Mouse (Mus musculus) MEL (cell line): ENCODE measurements around the gene Asb17. TPM values are rescaled to one million over a fixed set of nuclear protein-coding genes. Genes with fewer than 3 reads are reported as not detected.

Experiments used
- DNase-seq: peaks from one replicate; pipeline ENCODE4 v3.0.0; 2011; ENCODE audit warnings: low read depth, low spot score
- H3K27ac ChIP-seq: 2 replicates; pipeline ENCODE4 v1.5.1; 2012; ENCODE audit warnings: low read depth, mild to moderate bottlenecking, control low read depth, low read length, moderate library complexity; ENCODE audit not compliant: control insufficient read depth
- H3K27me3 ChIP-seq, 2 experiments: fragments of 150-350 bp in 1 of 2; sonication (generic) in 1 of 2; 2 replicates each; pipeline ENCODE4 v1.6.1; 2012; ENCODE audit warnings: low read length in 2 of 2, mild to moderate bottlenecking in 2 of 2, improper control_type of control experiment in 1 of 2, moderate library complexity in 1 of 2; ENCODE audit not compliant: insufficient read depth in 2 of 2, control insufficient read depth in 1 of 2
- H3K36me3 ChIP-seq, 2 experiments: 2 replicates each; pipeline ENCODE4 v1.6.1; 2012 to 2014; ENCODE audit warnings: low read length in 2 of 2, improper control_type of control experiment in 1 of 2, inconsistent platforms in 1 of 2, mild to moderate bottlenecking in 1 of 2; ENCODE audit not compliant: insufficient read depth in 2 of 2, control insufficient read depth in 1 of 2
- H3K4me1 ChIP-seq, 2 experiments: fragments of 150-350 bp in 1 of 2; sonication (generic) in 1 of 2; 2 replicates each; pipeline ENCODE4 v1.6.1; 2012; ENCODE audit warnings: low read length in 2 of 2, improper control_type of control experiment in 1 of 2, mild to moderate bottlenecking in 1 of 2; ENCODE audit not compliant: insufficient read depth in 2 of 2, control insufficient read depth in 1 of 2
- H3K4me3 ChIP-seq, 2 experiments: fragments of 150-350 bp in 1 of 2; sonication (generic) in 1 of 2; 2 replicates each; pipeline ENCODE4 v1.5.1; 2012; ENCODE audit warnings: low read depth in 2 of 2, low read length in 2 of 2, mild to moderate bottlenecking in 2 of 2, moderate library complexity in 2 of 2, control low read depth in 1 of 2, improper control_type of control experiment in 1 of 2; ENCODE audit not compliant: control insufficient read depth in 1 of 2, insufficient read depth in 1 of 2
- H3K79me2 ChIP-seq: 2 replicates; pipeline ENCODE4 v1.6.1; 2012; ENCODE audit warnings: mild to moderate bottlenecking, low read length, moderate library complexity; ENCODE audit not compliant: control insufficient read depth, poor library complexity, insufficient read depth
- H3K9ac ChIP-seq: 2 replicates; pipeline ENCODE4 v1.6.1; 2012; ENCODE audit warnings: low read depth, mild to moderate bottlenecking, control low read depth, low read length, moderate library complexity; ENCODE audit not compliant: control insufficient read depth, poor library complexity, severe bottlenecking
- H3K9me3 ChIP-seq: fragments of 150-350 bp; sonication (generic); replicated peaks from 2 replicates; pipeline ENCODE4 v1.6.1; 2012; ENCODE audit warnings: mild to moderate bottlenecking, low read length, improper control_type of control experiment, moderate library complexity; ENCODE audit not compliant: insufficient read depth
- E2F4 ChIP-seq: IDR thresholded peaks from 2 replicates; pipeline ENCODE4 v1.6.1; 2011; ENCODE audit warnings: low read depth, low read length, improper control_type of control experiment, borderline replicate concordance
- ELF1 ChIP-seq: IDR thresholded peaks from 2 replicates; pipeline ENCODE4 v1.6.1; 2014; ENCODE audit warnings: low read depth, mild to moderate bottlenecking, inconsistent platforms, low read length, improper control_type of control experiment, moderate library complexity
- EP300 ChIP-seq, 2 experiments: IDR thresholded peaks; 2 replicates each; pipeline ENCODE4 v1.6.1; 2011; ENCODE audit warnings: improper control_type of control experiment in 2 of 2, low read length in 2 of 2, low read depth in 1 of 2, mild to moderate bottlenecking in 1 of 2
- ETS1 ChIP-seq: IDR thresholded peaks from 2 replicates; pipeline ENCODE4 v1.6.1; 2012; ENCODE audit warnings: low read depth, mild to moderate bottlenecking, inconsistent platforms, low read length, improper control_type of control experiment, moderate library complexity
- GABPA ChIP-seq: IDR thresholded peaks from 2 replicates; pipeline ENCODE4 v1.6.1; 2012; ENCODE audit warnings: low read depth, mild to moderate bottlenecking, inconsistent platforms, low read length, improper control_type of control experiment, moderate library complexity
- GATA1 ChIP-seq: IDR thresholded peaks from 2 replicates; pipeline ENCODE4 v1.6.1; 2011; ENCODE audit warnings: low read depth, low read length, improper control_type of control experiment
- HCFC1 ChIP-seq: IDR thresholded peaks from 2 replicates; pipeline ENCODE4 v1.6.1; 2012; ENCODE audit warnings: low read depth, mild to moderate bottlenecking, inconsistent platforms, low read length, improper control_type of control experiment, moderate library complexity
- JUND ChIP-seq: IDR thresholded peaks from 2 replicates; pipeline ENCODE4 v1.6.1; 2011; ENCODE audit warnings: low read depth, mild to moderate bottlenecking, improper control_type of control experiment, low read length
- MAX ChIP-seq: IDR thresholded peaks from 2 replicates; pipeline ENCODE4 v1.6.1; 2011; ENCODE audit warnings: low read length, improper control_type of control experiment
- MEF2A ChIP-seq: IDR thresholded peaks from 2 replicates; pipeline ENCODE4 v1.6.1; 2014; ENCODE audit warnings: low read depth, mild to moderate bottlenecking, inconsistent platforms, low read length, improper control_type of control experiment; ENCODE audit not compliant: poor library complexity, insufficient replicate concordance, severe bottlenecking; ENCODE audit errors: extremely low read depth
- MYB ChIP-seq: IDR thresholded peaks from 2 replicates; pipeline ENCODE4 v1.6.1; 2011; ENCODE audit warnings: mild to moderate bottlenecking, low read depth, low read length, improper control_type of control experiment
- MYC ChIP-seq: IDR thresholded peaks from 2 replicates; pipeline ENCODE4 v1.6.1; 2011; ENCODE audit warnings: low read depth, mild to moderate bottlenecking, low read length, improper control_type of control experiment, moderate library complexity
- NELFE ChIP-seq: IDR thresholded peaks from 2 replicates; pipeline ENCODE4 v1.6.1; 2011; ENCODE audit warnings: low read depth, low read length, improper control_type of control experiment
- NRF1 ChIP-seq: IDR thresholded peaks from 2 replicates; pipeline ENCODE4 v1.6.1; 2014; ENCODE audit warnings: low read depth, mild to moderate bottlenecking, inconsistent platforms, low read length, improper control_type of control experiment, moderate library complexity; ENCODE audit not compliant: poor library complexity, insufficient read depth, severe bottlenecking
- POLR2A ChIP-seq, 2 experiments: IDR thresholded peaks; 2 replicates each; pipeline ENCODE4 v1.6.1; 2011 to 2012; ENCODE audit warnings: low read length in 2 of 2, mild to moderate bottlenecking in 2 of 2, control low read depth in 1 of 2, improper control_type of control experiment in 1 of 2, low read depth in 1 of 2, moderate library complexity in 1 of 2; ENCODE audit not compliant: control insufficient read depth in 1 of 2, insufficient read depth in 1 of 2, poor library complexity in 1 of 2
- POLR2AphosphoS5 ChIP-seq: IDR thresholded peaks from 2 replicates; pipeline ENCODE4 v1.6.1; 2012; ENCODE audit warnings: low read depth, borderline replicate concordance, mild to moderate bottlenecking, inconsistent platforms, low read length, moderate library complexity, mixed read lengths
- RAD21 ChIP-seq: IDR thresholded peaks from 2 replicates; pipeline ENCODE4 v1.6.1; 2011; ENCODE audit warnings: mild to moderate bottlenecking, low read depth, low read length, improper control_type of control experiment
- RCOR1 ChIP-seq: IDR thresholded peaks from 2 replicates; pipeline ENCODE4 v1.6.1; 2012; ENCODE audit warnings: low read depth, mild to moderate bottlenecking, inconsistent platforms, low read length, improper control_type of control experiment
- SIN3A ChIP-seq: IDR thresholded peaks from 2 replicates; pipeline ENCODE4 v1.6.1; 2012; ENCODE audit warnings: low read length, improper control_type of control experiment, inconsistent platforms
- SMC3 ChIP-seq: IDR thresholded peaks from 2 replicates; pipeline ENCODE4 v1.6.1; 2011; ENCODE audit warnings: low read depth, low read length, improper control_type of control experiment
- TBP ChIP-seq: IDR thresholded peaks from 2 replicates; pipeline ENCODE4 v1.8.0; 2011; ENCODE audit warnings: low read depth, low read length, improper control_type of control experiment
- TCF12 ChIP-seq: IDR thresholded peaks from 2 replicates; pipeline ENCODE4 v1.6.1; 2014; ENCODE audit warnings: low read depth, mild to moderate bottlenecking, inconsistent platforms, low read length, improper control_type of control experiment, moderate library complexity
- UBTF ChIP-seq: IDR thresholded peaks from 2 replicates; pipeline ENCODE4 v1.6.1; 2012; ENCODE audit warnings: low read depth, mild to moderate bottlenecking, inconsistent platforms, low read length, improper control_type of control experiment, moderate library complexity, borderline replicate concordance; ENCODE audit not compliant: insufficient read depth
- USF1 ChIP-seq: IDR thresholded peaks from 2 replicates; pipeline ENCODE4 v1.6.1; 2014; ENCODE audit warnings: low read depth, mild to moderate bottlenecking, inconsistent platforms, low read length, improper control_type of control experiment, moderate library complexity
- USF2 ChIP-seq, 2 experiments: IDR thresholded peaks; 2 replicates each; pipeline ENCODE4 v1.6.1; 2011 to 2012; ENCODE audit warnings: improper control_type of control experiment in 2 of 2, low read length in 2 of 2, borderline replicate concordance in 1 of 2, inconsistent platforms in 1 of 2, low read depth in 1 of 2, mild to moderate bottlenecking in 1 of 2; ENCODE audit not compliant: insufficient read depth in 1 of 2
- ZC3H11A ChIP-seq: IDR thresholded peaks from 2 replicates; pipeline ENCODE4 v1.6.1; 2012; ENCODE audit warnings: low read depth, mild to moderate bottlenecking, inconsistent platforms, low read length, improper control_type of control experiment
- ZMIZ1 ChIP-seq: IDR thresholded peaks from 2 replicates; pipeline ENCODE4 v1.6.1; 2012; ENCODE audit warnings: low read depth, mild to moderate bottlenecking, inconsistent platforms, low read length, improper control_type of control experiment, moderate library complexity
- ZNF384 ChIP-seq: IDR thresholded peaks from 2 replicates; pipeline ENCODE4 v1.6.1; 2012; ENCODE audit warnings: low read depth, mild to moderate bottlenecking, inconsistent platforms, low read length, improper control_type of control experiment
- polyA plus RNA-seq, 2 experiments: library from polyadenylated mRNA; stranded (reverse) in 1 of 2; unstranded in 1 of 2; fragments of >175 nt in 1 of 2; fragments of >200 nt in 1 of 2; gene quantifications; 2 replicates each; pipeline versions ENCODE4 v1.2.1 to v1.2.4; 2012; ENCODE audit warnings: low replicate concordance in 2 of 2, low read depth in 1 of 2; ENCODE audit not compliant: insufficient read length in 2 of 2, insufficient read depth in 1 of 2, missing spikeins in 1 of 2
- total RNA-seq: library from RNA; depleted of rRNA; stranded (reverse); fragments of 300-350 nt; gene quantifications from 2 replicates; pipeline ENCODE4 v1.2.3, GENCODE M21; 2012

Asb17 gene
- total and polyA plus RNA-seq, 3 experiments = 5.7 to 9.7 TPM; not detected in 1

DNA sequence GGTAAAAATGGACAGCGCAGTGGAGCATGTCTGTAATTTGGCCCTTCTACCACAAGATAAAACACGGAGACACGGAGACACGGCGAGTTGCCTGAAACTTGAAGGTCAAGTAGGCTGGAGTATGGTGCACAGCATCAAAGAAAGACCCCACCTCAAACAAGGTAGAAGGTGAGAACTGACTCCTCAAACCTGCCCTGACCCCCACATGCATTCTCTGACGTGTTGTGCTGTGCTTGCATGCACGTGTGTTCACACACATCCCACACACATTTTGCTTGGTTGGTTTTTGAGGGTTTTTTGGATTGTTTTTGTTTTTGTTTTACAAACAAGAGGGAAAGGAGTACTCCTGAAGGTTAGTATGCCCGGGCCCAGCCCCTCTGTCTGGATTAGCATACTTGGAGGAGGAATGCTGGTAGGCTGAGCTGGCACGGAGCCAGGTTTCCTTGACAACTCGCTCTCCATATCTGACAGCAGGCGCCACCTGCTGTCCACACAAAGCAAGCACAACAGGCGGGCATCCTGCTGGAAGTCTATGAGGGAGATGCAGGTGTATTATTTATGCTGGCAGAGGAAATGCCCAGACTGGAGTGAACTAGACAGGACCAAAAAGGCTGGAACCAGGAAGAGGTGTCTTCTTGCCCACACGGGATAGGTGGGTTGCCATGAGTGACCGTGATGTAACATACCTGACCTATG lies 37.8 kb upstream of the Asb17 start (continued):
- TF ChIP-seq GABPA (no peak), POLR2AphosphoS5 (no peak), SIN3A (peak; percentile 67), JUND (no peak)

- Histone ChIP-seq H3K9me3 (no peaks in the 10 kb centered on the region), H3K4me3 (peak overlapping the region; percentile 23 to 25), H3K4me1 (peaks cover 34 to 53% of the 10 kb centered on the region in 2 experiments), H3K36me3 (peaks cover 0 to 55% of the 10 kb centered on the region in 2 experiments; a peak in 2 of 4 replicates), H3K27me3 (no peaks in the 10 kb centered on the region), H3K79me2 (no peaks in the 10 kb centered on the region; the same call in 1 of the 2 replicates), H3K27ac (peak overlapping the region; percentile 99), H3K9ac (peak overlapping the region; percentile 62)
- peak; percentile 87 for DNase-seq
- TF ChIP-seq E2F4 (no peak), ZNF384 (no peak), MEF2A (no peak), HCFC1 (peak; percentile 30; the same call in 1 of the 2 replicates), ZMIZ1 (peak; percentile 72), RCOR1 (peak; percentile 6; the same call in 1 of the 2 replicates), GATA1 (peak; percentile 88), NRF1 (no peak), ETS1 (peak; percentile 76), ELF1 (no peak), SIN3A (no peak; the same call in 1 of the 2 replicates), SMC3 (0 out of 2 replicates have a peak, but pooled peaks have one; percentile 16), MYB (no peak), USF2 (IDR thresholded peaks at IDR 0.05; ENCODE audit: borderline replicate concordance in 1 of 2, insufficient read depth in 1 of 2, low read depth in 1 of 2, low read length in 2 of 2) (no peak), ZC3H11A (no peak), POLR2AphosphoS5 (no peak), UBTF (no peak), NELFE (peak; percentile 60), TCF12 (peak; percentile 49; the same call in 1 of the 2 replicates), MAX (peak; percentile 64), EP300 (IDR thresholded peaks at IDR 0.05; ENCODE audit: low read depth in 1 of 2, low read length in 2 of 2) (peak; percentile 39 to 41; a peak in 3 of 4 replicates), TBP (peak; percentile 61; the same call in 1 of the 2 replicates), POLR2A (IDR thresholded peaks at IDR 0.05; ENCODE audit: control insufficient read depth in 1 of 2, insufficient read depth in 1 of 2, low read depth in 1 of 2, low read length in 2 of 2, poor library complexity in 1 of 2) (0 out of 4 replicates have a peak, but pooled peaks of 1 of the 2 experiments have one; percentile 34), USF1 (peak; percentile 78), RAD21 (no peak), MYC (peak; percentile 50)
Measured at GRCm38 (mm10) chr3:153806773-153807443, 37.1 kb upstream of the Asb17 start.
